Mouse (Mus musculus) forebrain, postnatal 0 days (tissue): ENCODE results near the gene 9430015G10Rik. TPM values are rescaled to one million over a fixed set of nuclear protein-coding genes. Genes with fewer than 3 reads are reported as not detected.

Source experiments
- ATAC-seq: fragments of 200-750 bp; cut with Nextera tagmentation; 2 replicates; pipeline ENCODE4 v1.8.0; 2017; ENCODE audit warnings: mild to moderate bottlenecking, moderate library complexity
- DNase-seq: peaks from one replicate; pipeline ENCODE4 v3.0.0-alpha.2; 2015
- H3K27ac ChIP-seq: fragments of 300-500 bp; sonication (generic); 2 replicates; pipeline ENCODE4 v1.5.1; 2014; ENCODE audit warnings: low read depth, mild to moderate bottlenecking, antibody characterized with exemption, low read length, moderate library complexity, mixed read lengths
- H3K27me3 ChIP-seq: fragments of 300-500 bp; sonication (generic); 2 replicates; pipeline ENCODE4 v1.6.1; 2014; ENCODE audit warnings: mild to moderate bottlenecking, low read length, mixed read lengths; ENCODE audit not compliant: insufficient read depth
- H3K36me3 ChIP-seq: fragments of 300-500 bp; sonication (generic); 2 replicates; pipeline ENCODE4 v1.6.1; 2014; ENCODE audit warnings: mild to moderate bottlenecking, moderate library complexity; ENCODE audit not compliant: insufficient read depth
- H3K4me1 ChIP-seq: fragments of 300-500 bp; sonication (generic); 2 replicates; pipeline ENCODE4 v1.6.1; 2014; ENCODE audit warnings: antibody characterized with exemption; ENCODE audit not compliant: insufficient read depth
- H3K4me2 ChIP-seq: fragments of 300-500 bp; sonication (generic); 2 replicates; pipeline ENCODE4 v1.6.1; 2014; ENCODE audit warnings: low read depth, mild to moderate bottlenecking, moderate library complexity
- H3K4me3 ChIP-seq: fragments of 300-500 bp; sonication (generic); 2 replicates; pipeline ENCODE4 v1.5.1; 2014; ENCODE audit warnings: low read depth, low read length, mixed read lengths
- H3K9ac ChIP-seq: fragments of 300-500 bp; sonication (generic); 2 replicates; pipeline ENCODE4 v1.6.1; 2014; ENCODE audit warnings: mild to moderate bottlenecking
- H3K9me3 ChIP-seq: fragments of 300-500 bp; sonication (generic); 2 replicates; pipeline ENCODE4 v1.6.1; 2016; ENCODE audit warnings: low read length
- CTCF ChIP-seq: sonication (generic); IDR thresholded peaks from 2 replicates; pipeline ENCODE4 v1.5.1; 2016; ENCODE audit warnings: antibody characterized with exemption, control low read depth, low read depth
- WGBS: fragments of 180-500 bp; shearing (Covaris S2); extraction: QIAGEN DNeasy Blood & Tissue Kit; methylation state at CpG from one replicate; pipeline ENCODE4 v1.1.7; 2014; 5-methylcytosine and 5-hydroxymethylcytosine counted together
- polyA plus RNA-seq: library from polyadenylated mRNA; unstranded; fragments of >200 nt; fragmentation: Nextera tagmentation; extraction: Ambion mirVana; gene quantifications from 2 replicates; pipeline ENCODE4 v1.2.1, GENCODE M21; 2015
- total RNA-seq: library from RNA; depleted of rRNA; stranded (reverse); fragments of >200 nt; gene quantifications from 2 replicates; pipeline ENCODE4 v1.2.3, GENCODE M21; 2014

9430015G10Rik gene
- total and polyA plus RNA-seq, 2 experiments from 2014 or later = 22.3 to 28.3 TPM

- Histone ChIP-seq H3K9ac (no peak overlapping the region), H3K4me3 (no peak overlapping the region), H3K4me2 (no peak overlapping the region), H3K36me3 (no peaks in the 10 kb centered on the region), H3K27me3 (no peaks in the 10 kb centered on the region), H3K4me1 (no peaks in the 10 kb centered on the region), H3K27ac (no peak overlapping the region), H3K9me3 (no peaks in the 10 kb centered on the region)
- DNase-seq (no peak), ATAC-seq (no peak)
- 44% methylated on average over 9 of the region's 9 CpGs for WGBS
- no peak for TF ChIP-seq CTCF
Measured at GRCm38 (mm10) chr4:156097770-156098366, 11.9 kb upstream of the 9430015G10Rik start.

GRCm38 (mm10) chr4:156099427-156099826 lies 10.4 kb upstream of the 9430015G10Rik start:
- ATAC-seq = no peak
- TF ChIP-seq CTCF = no peak
- Histone ChIP-seq H3K9ac (no peak overlapping the region), H3K36me3 (no peaks in the 10 kb centered on the region), H3K4me2 (no peak overlapping the region), H3K27me3 (no peaks in the 10 kb centered on the region), H3K4me3 (no peak overlapping the region), H3K27ac (no peak overlapping the region), H3K9me3 (no peaks in the 10 kb centered on the region), H3K4me1 (no peaks in the 10 kb centered on the region)
- no peak for DNase-seq
- 72% methylated on average over 6 of the region's 6 CpGs for WGBS

- Histone ChIP-seq H3K4me3 (no peak overlapping the region), H3K36me3 (no peaks in the 10 kb centered on the region), H3K9me3 (no peaks in the 10 kb centered on the region), H3K27ac (no peak overlapping the region), H3K4me1 (no peaks in the 10 kb centered on the region), H3K4me2 (no peak overlapping the region), H3K27me3 (no peaks in the 10 kb centered on the region), H3K9ac (no peak overlapping the region)
- DNase-seq = no peak
- WGBS = 93% methylated on average over 5 of the region's 5 CpGs
- no peak for ATAC-seq
- TF ChIP-seq CTCF = no peak
Measured at GRCm38 (mm10) chr4:156100501-156100900, 9.3 kb upstream of the 9430015G10Rik start.

DNA sequence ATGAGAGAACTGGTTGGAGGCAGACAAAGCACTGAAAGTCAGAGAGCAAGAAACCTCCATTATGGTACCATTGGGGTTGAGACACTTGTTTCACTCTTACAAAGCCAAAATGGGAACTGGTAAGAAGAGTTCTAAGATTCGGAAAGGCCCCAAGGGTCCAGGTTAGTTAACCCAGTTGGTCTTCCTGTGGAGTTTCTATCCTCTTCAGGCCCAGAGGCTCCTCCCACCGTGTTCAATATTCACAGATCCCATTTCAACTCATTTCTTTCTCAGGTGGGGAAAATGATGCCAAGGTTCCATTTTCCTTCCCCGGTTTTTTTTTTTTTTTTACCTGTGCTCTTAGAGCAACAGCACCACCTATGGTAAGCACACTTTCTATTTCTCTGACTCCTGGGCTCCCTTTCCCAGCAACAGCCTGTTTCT lies 8.3 kb upstream of the 9430015G10Rik start:
- H3K27ac ChIP-seq = no peak overlapping the region
- no peak overlapping the region for H3K9ac ChIP-seq
- TF ChIP-seq CTCF = peak; percentile 19; the same call in 1 of the 2 replicates
- no peaks in the 10 kb centered on the region for H3K36me3 ChIP-seq
- 40% methylated on average over 3 of the region's 3 CpGs for WGBS
- DNase-seq (no peak), ATAC-seq (no peak)
- no peak overlapping the region for H3K4me2 ChIP-seq
- no peak overlapping the region for H3K4me3 ChIP-seq
- H3K9me3 ChIP-seq = no peaks in the 10 kb centered on the region
- H3K4me1 ChIP-seq = no peaks in the 10 kb centered on the region
- H3K27me3 ChIP-seq = no peaks in the 10 kb centered on the region

DNA sequence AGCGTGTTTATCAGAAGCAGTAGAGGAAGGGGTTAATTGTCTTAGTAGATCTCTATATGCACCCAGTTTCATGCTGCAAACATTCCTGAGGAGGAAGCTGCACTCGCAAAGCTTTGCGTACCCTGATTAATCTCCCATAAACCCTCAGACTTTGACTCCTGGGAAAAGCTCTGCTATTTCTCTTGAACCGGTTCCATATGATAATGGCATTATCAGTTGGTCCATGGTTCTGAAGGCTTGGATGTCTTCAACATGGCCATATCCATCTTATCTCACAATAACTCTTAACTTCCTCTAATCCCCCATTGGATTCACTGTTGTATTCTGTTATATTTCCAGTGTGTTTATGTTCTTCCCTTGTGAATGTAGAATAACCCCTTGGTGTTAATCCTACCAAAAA lies 6.4 kb upstream of the 9430015G10Rik start:
- no peak for DNase-seq
- TF ChIP-seq CTCF = no peak
- H3K36me3 ChIP-seq = no peaks in the 10 kb centered on the region
- H3K4me1 ChIP-seq = no peaks in the 10 kb centered on the region
- H3K4me3 ChIP-seq = no peak overlapping the region
- no peak overlapping the region for H3K9ac ChIP-seq
- H3K27ac ChIP-seq = no peak overlapping the region
- no peaks in the 10 kb centered on the region for H3K27me3 ChIP-seq
- no peak for ATAC-seq
- no peaks in the 10 kb centered on the region for H3K9me3 ChIP-seq
- no peak overlapping the region for H3K4me2 ChIP-seq
- WGBS = 90% methylated on average over 4 of the region's 4 CpGs

GRCm38 (mm10) chr4:156108606-156109546 lies 906 bp upstream of the 9430015G10Rik start:
- no peak for ATAC-seq
- WGBS = 34% methylated on average over 13 of the region's 13 CpGs
- H3K4me2 ChIP-seq = peak overlapping the region; percentile 53
- H3K4me1 ChIP-seq = 0 out of 2 replicates have a peak, but pooled peaks cover 6% of the 10 kb centered on the region
- H3K27me3 ChIP-seq = no peaks in the 10 kb centered on the region
- H3K27ac ChIP-seq = peak overlapping the region; percentile 88; the same call in 1 of the 2 replicates
- DNase-seq = peak; percentile 62
- no peaks in the 10 kb centered on the region for H3K9me3 ChIP-seq
- no peak; the same call in 1 of the 2 replicates for TF ChIP-seq CTCF
- H3K9ac ChIP-seq = peak overlapping the region; percentile 60
- peak overlapping the region; percentile 82 for H3K4me3 ChIP-seq
- H3K36me3 ChIP-seq = no peaks in the 10 kb centered on the region

DNA sequence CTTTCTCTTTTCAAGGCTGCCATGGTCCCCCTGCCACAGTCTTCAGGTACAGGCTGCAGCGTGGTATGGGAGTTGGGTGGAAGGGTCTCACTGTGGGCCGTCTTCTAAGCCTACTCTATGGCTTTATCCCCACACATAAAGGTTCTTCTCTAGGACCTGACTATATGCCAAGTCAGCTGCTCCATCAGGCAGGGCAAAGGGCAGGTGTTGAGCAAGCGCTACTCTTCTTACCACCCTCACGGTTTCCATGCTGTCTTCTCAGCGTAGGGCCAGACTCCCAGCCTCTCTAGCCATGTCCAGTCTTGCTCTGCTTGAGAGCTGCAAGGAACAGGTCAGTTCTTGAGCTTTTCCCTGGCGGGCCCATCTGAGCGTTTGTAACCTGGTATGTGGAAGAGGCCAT lies 14.3 kb downstream of the 9430015G10Rik start:
- Histone ChIP-seq H3K27me3 (no peaks in the 10 kb centered on the region), H3K4me2 (no peak overlapping the region), H3K27ac (no peak overlapping the region), H3K9ac (no peak overlapping the region), H3K4me3 (no peak overlapping the region), H3K9me3 (no peaks in the 10 kb centered on the region), H3K4me1 (no peaks in the 10 kb centered on the region), H3K36me3 (peaks cover 78% of the 10 kb centered on the region)
- 97% methylated on average over 7 of the region's 7 CpGs for WGBS
- no peak for DNase-seq
- TF ChIP-seq CTCF = no peak
- no peak for ATAC-seq
